Mouse (Mus musculus) lung, embryonic 14.5 days (tissue): ENCODE results near the gene Slc4a7. TPM values are rescaled to one million over a fixed set of nuclear protein-coding genes. Genes with fewer than 3 reads are reported as not detected.
"Not testable (repeated sequence)": the region's sequence is repeated elsewhere in the genome, so short reads cannot be mapped to it uniquely, and the experiment has no call there.

Source experiments
- ATAC-seq: fragments of 200-750 bp; cut with Nextera tagmentation; 2 replicates; pipeline ENCODE4 v1.8.0; 2017; ENCODE audit warnings: mild to moderate bottlenecking, moderate TSS enrichment, moderate library complexity; ENCODE audit not compliant: insufficient read depth
- DNase-seq: peaks from one replicate; pipeline ENCODE4 v3.0.0-alpha.2; 2015
- H3K27ac ChIP-seq: fragments of 300-500 bp; sonication (generic); 2 replicates; pipeline ENCODE4 v1.5.1; 2014; ENCODE audit warnings: low read depth, mild to moderate bottlenecking, moderate library complexity
- H3K27me3 ChIP-seq: fragments of 300-500 bp; sonication (generic); 2 replicates; pipeline ENCODE4 v1.6.1; 2014; ENCODE audit warnings: low read length, control low read depth; ENCODE audit not compliant: insufficient read depth
- H3K36me3 ChIP-seq: fragments of 300-500 bp; sonication (generic); 2 replicates; pipeline ENCODE4 v1.6.1; 2014; ENCODE audit warnings: control low read depth; ENCODE audit not compliant: insufficient read depth
- H3K4me1 ChIP-seq: fragments of 300-500 bp; sonication (generic); 2 replicates; pipeline ENCODE4 v1.6.1; 2014; ENCODE audit warnings: antibody characterized with exemption, control low read depth; ENCODE audit not compliant: insufficient read depth
- H3K4me2 ChIP-seq: fragments of 300-500 bp; sonication (generic); 2 replicates; pipeline ENCODE4 v1.6.1; 2014; ENCODE audit warnings: mild to moderate bottlenecking
- H3K4me3 ChIP-seq: fragments of 300-500 bp; sonication (generic); 2 replicates; pipeline ENCODE4 v1.5.1; 2014; ENCODE audit warnings: low read depth, low read length
- H3K9ac ChIP-seq: fragments of 300-500 bp; sonication (generic); 2 replicates; pipeline ENCODE4 v1.6.1; 2014
- H3K9me3 ChIP-seq: fragments of 300-500 bp; sonication (generic); 2 replicates; pipeline ENCODE4 v1.6.1; 2016; ENCODE audit warnings: low read depth, low read length, control low read depth
- CTCF ChIP-seq: IDR thresholded peaks from 2 replicates; pipeline ENCODE4 v1.5.1; 2016; ENCODE audit warnings: antibody characterized with exemption, low read depth
- WGBS: fragments of 180-500 bp; shearing (Covaris S2); extraction: QIAGEN DNeasy Blood & Tissue Kit; methylation state at CpG from one replicate; pipeline ENCODE4 v1.1.7; 2014; 5-methylcytosine and 5-hydroxymethylcytosine counted together
- polyA plus RNA-seq: library from polyadenylated mRNA; unstranded; fragments of >200 nt; fragmentation: Nextera tagmentation; extraction: Ambion mirVana; gene quantifications from 2 replicates; pipeline ENCODE4 v1.2.1, GENCODE M21; 2014

The Slc4a7 gene
- polyA plus RNA-seq, 1 experiment from 2014 or later: 18.0 TPM

- no peaks in the 10 kb centered on the region for H3K4me1 ChIP-seq
- no peak overlapping the region for H3K4me2 ChIP-seq
- DNase-seq (no peak), ATAC-seq (no peak)
- peaks cover 32% of the 10 kb centered on the region for H3K36me3 ChIP-seq
- no peaks in the 10 kb centered on the region for H3K9me3 ChIP-seq
- H3K27ac ChIP-seq: no peak overlapping the region
- WGBS: 80% methylated on average over 4 of the region's 4 CpGs
- TF ChIP-seq CTCF: no peak
- H3K9ac ChIP-seq: no peak overlapping the region
- no peak overlapping the region for H3K4me3 ChIP-seq
- H3K27me3 ChIP-seq: no peaks in the 10 kb centered on the region
These were observed 87.9 kb downstream of the Slc4a7 start for GRCm38 (mm10) chr14:14789840-14790470.

- H3K27ac ChIP-seq: no peak overlapping the region
- no peak overlapping the region for H3K4me3 ChIP-seq
- no peak for ATAC-seq
- no peaks in the 10 kb centered on the region for H3K27me3 ChIP-seq
- no peak for DNase-seq
- WGBS: 66% methylated on average over 5 of the region's 5 CpGs
- H3K36me3 ChIP-seq: 0 out of 2 replicates have a peak, but pooled peaks cover 16% of the 10 kb centered on the region
- no peak overlapping the region for H3K9ac ChIP-seq
- no peak for TF ChIP-seq CTCF
- H3K9me3 ChIP-seq: no peaks in the 10 kb centered on the region
- no peaks in the 10 kb centered on the region for H3K4me1 ChIP-seq
- no peak overlapping the region for H3K4me2 ChIP-seq
These were observed 97.8 kb downstream of the Slc4a7 start for GRCm38 (mm10) chr14:14799861-14800260.

DNA sequence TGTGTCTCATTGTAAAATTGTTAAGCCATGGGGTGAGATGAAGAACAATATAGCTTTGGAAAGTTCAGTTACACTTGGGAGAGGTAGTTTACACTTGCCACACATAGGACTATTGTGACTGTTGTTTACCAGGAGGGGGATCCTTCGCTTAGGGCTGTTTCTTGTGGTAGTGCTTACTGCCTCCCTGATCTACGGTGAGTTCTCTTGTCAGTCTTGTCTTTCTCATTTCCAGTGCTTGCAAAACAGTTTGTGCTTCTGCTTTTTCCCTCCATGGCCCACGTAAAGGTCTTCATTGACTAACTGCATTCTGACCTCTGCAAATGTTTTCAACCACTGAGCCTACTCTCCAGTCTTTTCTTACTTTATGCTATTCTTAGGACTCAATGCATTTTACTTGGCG is 98.3 kb downstream of the Slc4a7 start:
- H3K9me3 ChIP-seq: no peaks in the 10 kb centered on the region
- no peak for ATAC-seq
- 0 out of 2 replicates have a peak, but pooled peaks cover 16% of the 10 kb centered on the region for H3K36me3 ChIP-seq
- H3K27me3 ChIP-seq: no peaks in the 10 kb centered on the region
- WGBS: 94% methylated on average over 4 of the region's 4 CpGs
- no peak for TF ChIP-seq CTCF
- no peak overlapping the region for H3K4me2 ChIP-seq
- H3K9ac ChIP-seq: no peak overlapping the region
- H3K4me3 ChIP-seq: no peak overlapping the region
- no peak overlapping the region for H3K27ac ChIP-seq
- DNase-seq: no peak
- H3K4me1 ChIP-seq: no peaks in the 10 kb centered on the region

- WGBS: 93% methylated on average over 3 of the region's 3 CpGs
- no peak for ATAC-seq
- no peak overlapping the region for H3K9ac ChIP-seq
- H3K27me3 ChIP-seq: no peaks in the 10 kb centered on the region
- no peak for TF ChIP-seq CTCF
- H3K4me2 ChIP-seq: no peak overlapping the region
- no peak overlapping the region for H3K4me3 ChIP-seq
- no peaks in the 10 kb centered on the region for H3K4me1 ChIP-seq
- 0 out of 2 replicates have a peak, but pooled peaks cover 13% of the 10 kb centered on the region for H3K36me3 ChIP-seq
- no peak overlapping the region for H3K27ac ChIP-seq
- no peak for DNase-seq
- H3K9me3 ChIP-seq: no peaks in the 10 kb centered on the region
These were observed 98.7 kb downstream of the Slc4a7 start for GRCm38 (mm10) chr14:14800810-14801209.

DNA sequence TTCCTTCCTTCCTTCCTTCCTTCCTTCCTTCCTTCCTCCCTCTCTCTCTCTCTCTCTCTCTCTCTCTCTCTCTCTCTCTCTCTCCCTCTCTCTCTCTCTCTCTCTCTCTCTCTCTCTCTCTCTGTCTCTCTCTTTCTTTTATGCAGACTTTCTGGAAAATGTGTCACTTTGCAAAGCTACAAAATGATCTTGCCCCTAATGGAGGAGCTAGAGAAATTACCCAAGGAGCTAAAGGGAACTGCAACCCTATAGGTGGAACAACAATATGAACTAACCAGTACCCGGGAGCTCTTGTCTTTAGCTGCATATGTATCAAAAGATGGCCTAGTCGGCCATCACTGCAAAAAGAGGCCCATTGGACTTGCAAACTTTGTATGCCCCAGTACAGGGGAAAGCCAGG is 101.0 kb downstream of the Slc4a7 start, which contains the start of gene Nek10:
TSS of gene Nek10 (plus strand) at position 301 of the 400 bp plus-strand sequence.
- WGBS: 50% methylated on average over 1 of the region's 2 CpGs
- not testable (repeated sequence) for ATAC-seq, H3K4me3 ChIP-seq, H3K27me3 ChIP-seq, H3K27ac ChIP-seq, H3K36me3 ChIP-seq, H3K4me2 ChIP-seq, DNase-seq, H3K4me1 ChIP-seq, H3K9ac ChIP-seq, H3K9me3 ChIP-seq

DNA sequence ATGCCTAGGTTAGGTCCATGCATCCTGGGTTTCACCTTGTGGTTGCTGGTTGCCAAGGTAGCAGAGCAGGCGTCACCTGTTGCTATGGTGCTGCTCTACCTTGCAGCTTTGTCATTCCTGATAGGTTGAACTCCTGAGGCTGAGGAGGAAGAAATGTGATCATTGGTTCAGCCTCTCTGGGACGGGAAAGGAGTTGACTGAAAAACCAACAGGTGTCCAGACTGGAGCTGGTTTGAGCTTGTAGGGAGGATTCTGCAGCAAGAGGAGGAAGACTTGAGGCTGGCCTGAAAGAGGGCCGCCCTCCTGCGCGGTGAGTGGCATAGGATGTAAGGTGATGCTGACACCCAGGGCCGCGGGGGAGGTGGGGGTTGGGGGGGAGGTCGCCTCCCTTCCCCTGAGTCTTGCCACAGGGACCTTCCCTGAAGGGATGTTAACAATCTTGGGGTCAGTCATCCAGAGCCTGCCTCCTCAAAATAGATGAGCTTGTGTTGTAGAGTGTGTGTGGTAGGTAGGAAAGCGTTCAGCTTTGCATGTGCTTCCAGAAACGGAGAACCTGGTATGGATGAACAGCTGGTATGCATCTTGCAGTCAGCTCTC is 101.9 kb downstream of the Slc4a7 start:
- H3K4me2 ChIP-seq: no peak overlapping the region
- H3K9me3 ChIP-seq: no peaks in the 10 kb centered on the region
- peak; percentile 39 for DNase-seq
- no peak overlapping the region for H3K4me3 ChIP-seq
- whole genome bisulfite sequencing: 11% methylated on average over 10 of the region's 10 CpGs
- no peaks in the 10 kb centered on the region for H3K27me3 ChIP-seq
- no peaks in the 10 kb centered on the region for H3K4me1 ChIP-seq
- ATAC-seq: peak; percentile 77
- H3K36me3 ChIP-seq: 0 out of 2 replicates have a peak, but pooled peaks cover 5% of the 10 kb centered on the region
- no peak overlapping the region for H3K27ac ChIP-seq
- no peak for TF ChIP-seq CTCF
- no peak overlapping the region for H3K9ac ChIP-seq

GRCm38 (mm10) chr14:14804518-14805212 is 102.6 kb downstream of the Slc4a7 start:
- Histone ChIP-seq H3K4me1 (no peaks in the 10 kb centered on the region), H3K27ac (no peak overlapping the region), H3K27me3 (no peaks in the 10 kb centered on the region), H3K9me3 (no peaks in the 10 kb centered on the region), H3K4me3 (no peak overlapping the region), H3K4me2 (no peak overlapping the region), H3K36me3 (0 out of 2 replicates have a peak, but pooled peaks cover 5% of the 10 kb centered on the region), H3K9ac (no peak overlapping the region)
- no peak for TF ChIP-seq CTCF
- 59% methylated on average over 5 of the region's 5 CpGs for WGBS
- ATAC-seq (peak; percentile 11; the same call in 1 of the 2 replicates), DNase-seq (no peak)
